Mouse (Mus musculus) right cerebral cortex, postnatal 36 days (tissue): Measurements from ENCODE around the gene Slc9a1.
A peak's percentile ranks its signal among the peaks of the same experiment; 100 is the strongest.

Experiments
- DNase-seq, 2 experiments: peaks; one replicate each; pipeline ENCODE4 v3.0.0; 2022; ENCODE audit warnings: low spot score in 2 of 2, mixed read lengths in 1 of 2

The Slc9a1 gene

GRCm38 (mm10) chr4:133369553-133370297 is at the start of gene Slc9a1:
Slc9a1 (plus strand) TSS chr4:133369706.
- DNase-seq: peak; percentile 89 to 91

- no peak for DNase-seq
Observed at GRCm38 (mm10) chr4:133328129-133328528, 41.4 kb upstream of the Slc9a1 start.

GRCm38 (mm10) chr4:133330296-133330695 is 39.2 kb upstream of the Slc9a1 start:
- DNase-seq: no peak

- no peak for DNase-seq
Observed at GRCm38 (mm10) chr4:133333306-133333705, 36.2 kb upstream of the Slc9a1 start.

- no peak for DNase-seq
Observed at GRCm38 (mm10) chr4:133337833-133338520, 31.5 kb upstream of the Slc9a1 start.

- no peak for DNase-seq
Observed at GRCm38 (mm10) chr4:133338521-133339095, 30.9 kb upstream of the Slc9a1 start.

GRCm38 (mm10) chr4:133339148-133339749 is 30.3 kb upstream of the Slc9a1 start:
- peak; percentile 96 to 97 for DNase-seq

- no peak for DNase-seq
Observed at GRCm38 (mm10) chr4:133340217-133340616, 29.3 kb upstream of the Slc9a1 start.

GRCm38 (mm10) chr4:133344112-133344511 is 25.4 kb upstream of the Slc9a1 start:
- DNase-seq: no peak

- DNase-seq: no peak
Observed at GRCm38 (mm10) chr4:133345702-133346101, 23.8 kb upstream of the Slc9a1 start.

- DNase-seq: no peak
Observed at GRCm38 (mm10) chr4:133346577-133346976, 22.9 kb upstream of the Slc9a1 start.

- DNase-seq: no peak
Observed at GRCm38 (mm10) chr4:133347624-133348023, 21.9 kb upstream of the Slc9a1 start.

GRCm38 (mm10) chr4:133348051-133348775 is 21.3 kb upstream of the Slc9a1 start:
- DNase-seq: no peak

GRCm38 (mm10) chr4:133352797-133353196 is 16.7 kb upstream of the Slc9a1 start:
- no peak for DNase-seq

- DNase-seq: no peak
Observed at GRCm38 (mm10) chr4:133353367-133354365, 15.8 kb upstream of the Slc9a1 start, which contains the start of gene Wdtc1. Wdtc1 (minus strand) TSS chr4:133353481.

GRCm38 (mm10) chr4:133354641-133355040 is 14.9 kb upstream of the Slc9a1 start:
- DNase-seq: no peak

- DNase-seq: no peak
Observed at GRCm38 (mm10) chr4:133370298-133371274, 1.1 kb downstream of the Slc9a1 start.

GRCm38 (mm10) chr4:133371621-133372277 is 2.2 kb downstream of the Slc9a1 start:
- DNase-seq: no peak

- DNase-seq: no peak
Observed at GRCm38 (mm10) chr4:133372278-133372665, 2.8 kb downstream of the Slc9a1 start.
